Mouse (Mus musculus): ENCODE measurements around the gene Kcnj6. TPM values are rescaled to one million over a fixed set of nuclear protein-coding genes. Genes with fewer than 3 reads are reported as not detected.

The Kcnj6 gene
- total RNA-seq (2021): not detected
- long read RNA-seq, experiment 1, partial matches to known transcripts: 0 of 1 reads
- long read RNA-seq, experiment 1, other reads (novel, unspliced or antisense): 1 of 1 reads
- long read RNA-seq, experiment 2, partial matches to known transcripts: 0 of 1 reads
- long read RNA-seq, experiment 2, other reads (novel, unspliced or antisense): 1 of 1 reads

DNA sequence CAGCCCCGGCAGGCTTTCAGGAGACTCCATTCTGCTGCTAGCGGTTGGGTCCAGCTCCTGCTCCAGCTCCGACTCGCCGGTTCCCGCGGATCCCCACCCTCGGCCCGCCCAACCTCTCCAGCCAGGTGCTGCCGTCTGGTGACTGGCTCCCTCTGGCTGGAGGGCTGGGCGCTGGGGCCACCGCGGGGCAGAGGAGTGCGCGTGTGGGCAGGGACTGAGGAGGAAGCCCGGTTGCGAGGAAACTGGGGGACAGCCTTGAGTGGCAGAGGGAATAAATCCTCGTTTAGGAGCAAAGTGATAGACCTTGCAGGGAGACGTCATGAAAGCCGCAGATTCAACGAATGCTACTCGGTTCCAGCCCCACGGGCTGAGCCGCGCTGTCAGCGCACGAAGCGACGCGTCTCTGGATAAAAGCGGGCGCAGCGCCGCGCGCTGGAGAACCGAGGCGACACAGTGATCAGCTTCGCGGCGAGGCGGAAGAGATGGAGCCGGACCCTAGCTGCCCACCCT, at the start of gene Kcnj6:
Gene Kcnj6, minus strand, starts transcription at position 362 of the 510 bp plus-strand sequence.
- no peak for DNase-seq (ENCODE audit: low spot score in 2 of 2)

DNA sequence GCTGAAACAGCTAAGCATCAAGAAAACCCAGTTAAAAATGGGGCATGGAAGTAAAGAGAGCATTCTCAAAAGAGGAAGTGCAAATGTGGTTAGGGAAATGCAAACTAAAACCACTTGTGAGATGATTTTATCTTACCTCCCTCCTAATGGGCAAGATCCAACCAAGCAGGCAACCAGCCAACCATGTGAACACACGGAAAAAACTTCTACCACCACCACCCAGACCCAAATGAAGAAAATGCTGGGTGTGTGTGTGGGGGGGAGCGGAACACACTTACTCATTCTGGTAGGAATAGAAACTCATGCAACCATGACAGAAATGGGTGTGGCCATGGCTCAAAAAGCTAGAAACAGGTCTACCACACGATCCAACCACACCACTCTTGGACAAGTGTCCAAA, 12.4 kb upstream of the Kcnj6 start:
- no peak for DNase-seq (ENCODE audit: low spot score in 2 of 2)

DNA sequence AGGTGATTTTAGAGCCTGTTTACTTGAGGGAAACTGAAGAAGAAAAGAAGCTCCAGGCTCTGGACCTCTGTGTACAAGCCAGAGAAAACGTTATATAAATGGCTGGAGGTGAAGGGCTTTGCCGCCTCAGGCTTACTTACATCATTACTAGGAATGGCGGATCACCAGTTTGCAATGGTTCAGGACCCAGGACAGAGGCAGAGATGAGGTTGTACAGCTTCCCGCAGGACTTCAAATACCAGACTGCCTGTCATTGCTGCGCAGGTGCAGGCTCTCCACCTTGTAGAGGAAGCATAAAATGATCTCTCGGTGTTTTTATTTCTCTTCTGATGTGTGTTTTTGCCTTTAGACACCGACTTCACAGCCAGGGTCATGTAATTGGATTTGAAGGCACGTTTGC, 7.1 kb upstream of the Kcnj6 start:
- no peak for DNase-seq (ENCODE audit: low spot score in 2 of 2)

DNA sequence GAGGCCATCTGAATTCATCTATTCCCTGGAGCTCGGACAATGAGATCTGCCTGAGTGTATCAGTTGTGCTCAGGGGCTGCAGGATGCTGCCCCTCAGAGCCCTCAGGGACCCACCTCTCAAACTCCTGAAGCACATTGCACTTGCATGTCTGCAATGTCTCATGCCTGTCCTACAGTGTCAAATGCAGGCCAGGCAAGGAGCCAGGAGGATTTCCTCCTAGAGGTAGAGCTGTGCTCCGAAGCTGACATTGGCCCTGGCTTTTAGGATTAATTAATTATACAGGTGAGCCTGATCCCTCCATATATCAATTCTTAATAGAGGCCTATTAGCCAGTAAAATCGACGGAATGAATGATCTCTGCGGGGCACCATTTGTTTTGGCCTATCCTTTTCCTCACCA, 2.0 kb upstream of the Kcnj6 start:
- DNase-seq (ENCODE audit: low spot score in 2 of 2): no peak

DNA sequence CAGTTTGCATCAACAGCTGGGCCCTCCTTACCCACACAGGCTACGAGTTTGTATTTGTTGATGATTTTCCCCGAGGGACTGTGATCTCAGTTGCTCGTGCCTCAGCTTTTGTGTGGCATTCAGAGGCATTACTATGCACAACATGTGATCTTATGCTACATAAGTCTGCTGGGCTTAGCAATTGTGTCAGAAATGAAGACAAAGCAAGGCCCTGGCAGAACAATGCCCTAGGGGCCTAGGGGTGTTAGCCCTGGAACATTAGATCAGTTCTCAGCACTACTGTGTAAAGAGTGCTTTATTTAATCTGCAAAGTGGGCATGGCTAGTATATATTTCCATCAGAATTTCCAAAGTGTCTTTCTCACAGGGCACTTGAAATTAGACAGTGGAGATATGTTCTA, 1.5 kb upstream of the Kcnj6 start:
- DNase-seq (ENCODE audit: low spot score in 2 of 2): no peak

DNA sequence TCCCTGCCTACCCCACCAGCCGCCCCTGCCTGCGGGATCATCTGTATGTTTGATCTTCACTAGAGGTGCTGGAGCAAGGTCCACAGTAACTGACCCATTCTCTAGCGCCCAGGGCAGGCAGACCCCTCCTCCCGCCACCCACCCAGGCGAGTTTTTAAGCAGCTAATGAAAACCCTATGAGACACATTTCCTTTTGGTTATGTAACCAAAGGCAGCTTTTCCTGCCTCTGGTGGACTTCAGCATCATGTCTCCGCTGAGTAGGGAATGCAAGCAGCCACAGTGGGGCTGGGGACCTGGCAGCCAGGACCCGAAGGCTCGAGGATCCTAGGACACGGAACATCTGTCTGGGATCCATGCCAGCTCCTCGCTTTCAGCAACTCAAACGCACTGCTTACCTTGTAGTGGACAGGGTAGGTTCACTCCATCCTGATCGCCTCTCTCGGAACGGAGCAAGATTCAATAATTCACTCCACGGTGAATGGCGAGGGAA, 665 bp downstream of the Kcnj6 start:
- DNase-seq (ENCODE audit: low spot score in 2 of 2): no peak

DNA sequence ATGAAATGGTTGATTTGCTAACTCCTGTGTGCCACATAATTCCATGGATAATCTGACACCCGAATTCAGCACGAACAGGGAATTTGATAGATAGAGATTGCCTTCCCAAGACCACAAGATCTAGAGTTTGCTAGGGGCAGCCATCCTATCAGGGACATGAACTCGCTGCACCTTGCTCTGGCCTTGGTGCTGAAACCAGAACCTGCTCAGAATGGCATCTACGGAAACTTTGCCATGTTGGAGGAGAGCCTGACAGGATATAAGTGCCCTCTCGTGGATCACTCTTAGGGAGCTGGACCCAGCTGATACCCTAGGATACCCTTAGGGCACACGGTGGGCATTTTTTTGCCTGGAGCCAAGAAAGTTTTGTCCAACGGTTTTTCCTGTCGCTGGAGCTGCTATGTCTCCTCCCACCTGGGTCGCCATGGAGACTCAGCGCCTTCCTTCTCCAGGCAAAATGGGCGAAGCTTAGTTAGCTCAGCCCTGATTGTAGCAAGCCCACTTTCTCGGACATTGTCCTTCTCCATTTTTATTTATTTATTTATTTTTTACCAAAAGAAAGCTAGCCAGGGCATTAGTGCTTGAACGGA, 1.9 kb downstream of the Kcnj6 start:
- peak in 1 of 2 experiments; percentile 32 for DNase-seq (ENCODE audit: low spot score in 2 of 2)

GRCm38 (mm10) chr16:94994924-94995323, 2.6 kb downstream of the Kcnj6 start:
- DNase-seq (ENCODE audit: low spot score in 2 of 2): no peak

DNA sequence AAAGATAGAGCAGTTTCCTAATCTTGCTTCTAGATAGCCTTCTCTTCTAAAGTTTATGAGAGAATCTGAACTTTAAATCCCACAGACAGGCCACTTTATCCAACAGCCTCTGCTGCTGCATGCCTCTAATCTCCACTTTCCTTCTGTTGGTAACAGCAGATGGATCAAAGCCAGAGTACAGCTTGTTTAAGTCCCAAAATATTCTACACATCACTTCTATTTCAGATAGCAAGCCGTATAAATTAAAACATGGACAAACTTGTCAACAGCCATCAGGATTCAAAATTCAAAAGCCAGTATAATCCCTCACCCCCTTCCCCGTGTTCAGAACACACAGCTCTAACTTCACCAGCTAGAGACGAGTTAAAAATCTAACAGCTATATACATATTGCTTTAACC, 3.4 kb downstream of the Kcnj6 start:
- no peak for DNase-seq (ENCODE audit: low spot score in 2 of 2)

- no peak for DNase-seq (ENCODE audit: low spot score in 2 of 2)
These were observed 7.4 kb downstream of the Kcnj6 start for GRCm38 (mm10) chr16:94990114-94990513.

- DNase-seq (ENCODE audit: low spot score in 2 of 2): no peak
These were observed 10.8 kb downstream of the Kcnj6 start for GRCm38 (mm10) chr16:94986731-94987130.

GRCm38 (mm10) chr16:94984263-94984662, 13.2 kb downstream of the Kcnj6 start:
- no peak for DNase-seq (ENCODE audit: low spot score in 2 of 2)

- DNase-seq (ENCODE audit: low spot score in 2 of 2): no peak
These were observed 17.1 kb downstream of the Kcnj6 start for GRCm38 (mm10) chr16:94980374-94980773.

GRCm38 (mm10) chr16:94979499-94979898, 18.0 kb downstream of the Kcnj6 start:
- DNase-seq (ENCODE audit: low spot score in 2 of 2): no peak

GRCm38 (mm10) chr16:94972080-94972855, 25.2 kb downstream of the Kcnj6 start:
- peak in 1 of 2 experiments; percentile 50 for DNase-seq (ENCODE audit: low spot score in 2 of 2)

DNA sequence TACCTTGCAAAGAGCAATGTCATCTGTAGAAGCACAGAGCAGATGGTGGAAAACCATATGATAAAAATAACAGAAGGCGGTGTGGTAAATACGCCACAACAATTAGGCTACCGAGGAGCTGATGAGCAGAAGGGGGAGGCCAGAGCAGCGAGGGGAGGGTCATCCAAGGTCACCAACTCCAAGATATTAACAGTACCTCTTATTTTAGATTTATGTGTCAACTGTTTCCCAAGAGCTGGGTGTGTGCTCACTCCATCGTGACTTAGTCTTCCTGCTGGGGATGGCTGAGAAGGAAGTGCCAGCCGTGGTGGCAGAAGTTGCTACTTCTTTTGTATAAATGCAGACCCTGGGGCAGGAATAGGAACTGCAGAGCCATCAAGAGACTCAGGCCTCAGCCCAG, 28.6 kb downstream of the Kcnj6 start:
- DNase-seq (ENCODE audit: low spot score in 2 of 2): no peak

- DNase-seq (ENCODE audit: low spot score in 2 of 2): no peak
These were observed 29.0 kb downstream of the Kcnj6 start for GRCm38 (mm10) chr16:94968472-94968871.

DNA sequence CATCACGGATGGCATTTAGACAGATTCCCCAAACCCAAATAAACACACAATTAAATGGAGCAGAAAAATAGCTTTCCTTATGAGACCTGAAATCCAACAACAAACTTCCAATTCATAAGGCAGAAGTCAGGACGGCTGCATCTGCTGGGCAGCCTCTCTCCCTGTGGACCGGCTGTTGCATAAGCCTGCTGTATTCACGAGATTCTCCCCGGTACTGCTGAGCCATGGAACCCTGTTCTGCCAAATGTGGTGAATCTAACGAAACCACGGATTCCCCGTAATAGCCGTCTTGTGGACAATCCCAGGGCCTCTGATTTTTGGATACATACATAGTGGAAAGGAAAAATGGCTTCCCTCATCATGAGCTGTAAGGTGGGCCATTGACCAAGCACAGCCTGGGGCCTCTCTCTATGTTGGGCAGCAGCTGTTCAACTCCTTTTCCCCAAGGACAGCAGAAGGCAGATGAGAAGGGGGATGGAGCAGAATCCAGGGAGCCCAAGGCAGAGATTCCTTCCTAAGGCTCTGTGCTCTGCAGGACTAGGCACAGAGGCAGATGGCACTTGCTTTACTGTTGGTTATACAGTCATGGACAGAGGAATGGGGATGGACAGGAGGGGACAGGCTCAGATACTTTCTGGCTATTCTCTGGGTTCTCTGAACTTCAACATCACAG, 40.2 kb downstream of the Kcnj6 start:
- DNase-seq (ENCODE audit: low spot score in 2 of 2): no peak

DNA sequence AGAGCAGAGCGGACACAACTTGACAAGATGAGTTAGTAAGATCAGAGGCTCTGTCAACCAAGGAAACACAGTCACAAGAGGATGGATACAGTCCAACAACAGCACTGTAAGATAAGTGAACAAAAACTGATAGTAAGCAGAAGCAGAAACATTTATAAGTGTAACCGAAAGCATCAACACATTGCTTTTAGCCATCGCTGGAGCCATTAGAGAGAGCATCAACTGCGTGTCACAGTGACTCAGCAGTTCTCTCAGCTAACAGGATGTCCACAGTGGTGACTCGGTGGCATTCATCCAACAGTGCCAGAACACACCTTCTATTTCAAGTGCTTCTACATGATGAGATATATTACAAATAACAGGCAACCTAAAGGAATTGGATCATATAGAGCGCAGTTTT, 41.1 kb downstream of the Kcnj6 start:
- no peak for DNase-seq (ENCODE audit: low spot score in 2 of 2)

DNA sequence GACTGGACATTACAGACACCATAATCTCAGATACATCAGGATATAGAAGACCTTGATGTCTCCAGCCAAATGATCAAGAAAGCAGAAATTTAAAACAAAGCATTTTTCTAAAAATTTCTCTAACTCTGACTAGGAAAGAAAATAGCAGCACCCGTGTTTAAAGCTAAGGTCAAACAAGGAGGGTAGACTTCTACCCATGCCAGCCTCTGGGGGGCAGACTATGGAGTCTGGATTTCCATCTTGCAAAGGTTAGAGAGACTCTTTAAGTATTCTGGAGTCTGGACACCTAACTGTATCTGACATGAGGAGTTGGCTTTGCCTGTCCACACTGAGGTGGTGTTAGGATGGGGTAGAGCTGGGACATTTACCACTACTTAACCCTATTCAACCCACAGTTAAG, 44.2 kb downstream of the Kcnj6 start:
- DNase-seq (ENCODE audit: low spot score in 2 of 2): no peak

DNA sequence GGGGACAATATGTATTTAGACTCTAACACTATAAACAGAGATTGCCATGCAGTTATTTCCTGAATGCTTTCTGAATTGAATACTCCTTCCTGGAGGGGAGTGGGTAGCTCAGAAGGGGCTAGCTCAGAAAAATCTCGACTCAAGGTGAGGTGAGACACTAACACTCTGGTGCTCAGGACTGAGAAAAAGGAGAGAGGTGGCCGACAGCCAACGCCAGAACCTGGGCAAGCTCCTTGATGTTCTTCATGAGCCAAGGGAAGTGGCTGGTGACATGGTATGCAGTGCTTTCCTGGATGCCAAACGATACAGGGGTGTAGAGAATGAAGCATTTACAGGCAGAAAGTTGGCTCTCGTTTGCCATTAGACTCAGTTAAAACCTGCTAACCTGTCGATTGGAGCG, 48.3 kb downstream of the Kcnj6 start:
- DNase-seq (ENCODE audit: low spot score in 2 of 2): no peak

DNA sequence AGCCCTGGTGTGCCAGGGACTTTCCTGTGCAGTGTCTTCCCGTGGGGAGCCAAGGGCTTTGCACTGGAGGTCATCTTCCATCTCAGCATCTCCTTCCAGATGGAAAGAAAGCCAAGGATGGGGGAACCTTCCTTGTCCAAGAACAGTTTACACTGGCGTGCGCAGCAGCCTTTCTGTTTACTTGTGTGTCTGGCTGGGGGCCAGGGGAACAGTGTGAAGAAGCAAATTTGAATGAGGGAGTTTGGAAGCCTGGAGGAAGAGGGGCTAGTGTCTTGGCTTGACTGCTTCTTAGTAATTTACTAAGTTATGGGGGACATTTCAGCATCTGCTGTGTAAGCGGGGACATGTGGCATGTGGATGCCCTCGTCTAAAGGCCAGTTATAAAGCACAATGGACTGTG, 50.7 kb downstream of the Kcnj6 start:
- DNase-seq (ENCODE audit: low spot score in 2 of 2): no peak

Data from gastrocnemius, postnatal 4 days (tissue).